Mouse (Mus musculus) liver, postnatal 0 days (tissue): ENCODE measurements around the gene Cog7. TPM values are rescaled to one million over a fixed set of nuclear protein-coding genes. Genes with fewer than 3 reads are reported as not detected.

Experiments
- ATAC-seq: fragments of 200-750 bp; cut with Nextera tagmentation; 2 replicates; pipeline ENCODE4 v1.8.0; 2017; ENCODE audit warnings: mild to moderate bottlenecking, moderate library complexity
- DNase-seq: peaks from one replicate; pipeline ENCODE4 v3.0.0-alpha.2; 2016
- H3K27ac ChIP-seq: fragments of 300-500 bp; sonication (generic); 2 replicates; pipeline ENCODE4 v1.5.1; 2014; ENCODE audit warnings: antibody characterized with exemption, moderate library complexity, mild to moderate bottlenecking, low read depth
- H3K27me3 ChIP-seq: fragments of 300-500 bp; sonication (generic); 2 replicates; pipeline ENCODE4 v1.6.1; 2014; ENCODE audit warnings: low read length, control low read depth, mixed read lengths; ENCODE audit not compliant: insufficient read depth
- H3K36me3 ChIP-seq: fragments of 300-500 bp; sonication (generic); replicated peaks from 2 replicates; pipeline ENCODE4 v1.6.1; 2014; ENCODE audit warnings: mild to moderate bottlenecking, control low read depth, low read length, moderate library complexity, mixed read lengths; ENCODE audit not compliant: insufficient read depth
- H3K4me1 ChIP-seq: fragments of 300-500 bp; sonication (generic); 2 replicates; pipeline ENCODE4 v1.6.1; 2014; ENCODE audit warnings: antibody characterized with exemption, mild to moderate bottlenecking, control low read depth; ENCODE audit not compliant: insufficient read depth
- H3K4me2 ChIP-seq: fragments of 300-500 bp; sonication (generic); 2 replicates; pipeline ENCODE4 v1.6.1; 2014; ENCODE audit warnings: low read depth, mild to moderate bottlenecking, low read length, moderate library complexity, mixed read lengths
- H3K4me3 ChIP-seq: fragments of 300-500 bp; sonication (generic); 2 replicates; pipeline ENCODE4 v1.5.1; 2014; ENCODE audit warnings: low read depth, low read length
- H3K9ac ChIP-seq: fragments of 300-500 bp; sonication (generic); replicated peaks from 2 replicates; pipeline ENCODE4 v1.6.1; 2014; ENCODE audit warnings: mild to moderate bottlenecking, moderate library complexity
- H3K9me3 ChIP-seq: fragments of 300-500 bp; sonication (generic); 2 replicates; pipeline ENCODE4 v1.6.1; 2016; ENCODE audit warnings: mild to moderate bottlenecking, control low read depth, low read length, mixed read lengths
- CTCF ChIP-seq: sonication (generic); IDR thresholded peaks from 2 replicates; pipeline ENCODE4 v1.5.1; 2016; ENCODE audit warnings: antibody characterized with exemption, low read depth
- EP300 ChIP-seq: IDR thresholded peaks from 2 replicates; pipeline ENCODE4 v1.6.1; 2016; ENCODE audit warnings: antibody characterized with exemption, low read depth, mild to moderate bottlenecking
- WGBS: fragments of 180-500 bp; shearing (Covaris S2); extraction: QIAGEN DNeasy Blood & Tissue Kit; methylation state at CpG from one replicate; pipeline ENCODE4 v1.1.7; 2014; ENCODE audit not compliant: insufficient replicate concordance; 5-methylcytosine and 5-hydroxymethylcytosine counted together
- polyA plus RNA-seq: library from polyadenylated mRNA; unstranded; fragments of >200 nt; fragmentation: Nextera tagmentation; extraction: Ambion mirVana; gene quantifications from 2 replicates; pipeline ENCODE4 v1.2.1, GENCODE M21; 2015

The Cog7 gene
- polyA plus RNA-seq, 1 experiment from 2014 or later = 5.4 TPM

GRCm38 (mm10) chr7:121864858-121865585 lies 116.5 kb downstream of the Cog7 start, which contains the start of gene Scnn1b:
TSS of gene Scnn1b (plus strand) at chr7:121865038.
- Histone ChIP-seq H3K4me1 (no peaks in the 10 kb centered on the region), H3K9me3 (no peaks in the 10 kb centered on the region), H3K27ac (no peak within 1 kb of the TSS), H3K9ac (no peak within 1 kb of the TSS), H3K36me3 (no peaks in the 10 kb centered on the region), H3K4me2 (no peak within 1 kb of the TSS), H3K4me3 (no peak within 1 kb of the TSS), H3K27me3 (peaks cover 20% of the 10 kb centered on the region; the same call in 1 of the 2 replicates)
- WGBS = 4% methylated on average over 35 of the region's 42 CpGs
- ATAC-seq = no peak
- no peak for DNase-seq
- TF ChIP-seq EP300 = no peak
- no peak for TF ChIP-seq CTCF

DNA sequence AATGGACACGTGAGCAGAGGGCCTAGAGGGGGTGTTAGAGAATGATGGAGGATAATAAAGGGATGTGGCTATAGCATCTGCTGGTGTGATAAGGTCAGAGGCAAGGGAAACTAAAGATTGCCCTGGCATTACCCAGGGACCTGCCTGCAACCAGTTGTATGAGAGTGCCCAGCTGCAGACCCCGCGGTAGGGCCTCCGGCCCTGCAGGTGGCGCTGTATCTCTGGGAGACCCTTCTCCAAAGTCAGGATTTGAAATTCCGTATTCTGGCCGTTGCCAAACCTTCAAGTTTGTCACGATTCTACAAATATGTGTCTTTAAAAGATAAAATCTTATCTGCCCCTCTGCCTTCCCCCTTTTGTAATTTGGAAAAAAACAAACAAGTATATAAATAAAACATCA lies 122.6 kb downstream of the Cog7 start:
- no peak overlapping the region for H3K27ac ChIP-seq
- 65% methylated on average over 8 of the region's 8 CpGs for WGBS
- H3K4me1 ChIP-seq = no peaks in the 10 kb centered on the region
- no peaks in the 10 kb centered on the region for H3K36me3 ChIP-seq
- no peaks in the 10 kb centered on the region for H3K27me3 ChIP-seq
- no peaks in the 10 kb centered on the region for H3K9me3 ChIP-seq
- DNase-seq (no peak), ATAC-seq (no peak)
- no peak overlapping the region for H3K4me2 ChIP-seq
- H3K9ac ChIP-seq = no peak overlapping the region
- H3K4me3 ChIP-seq = no peak overlapping the region
- TF ChIP-seq CTCF (0 out of 2 replicates have a peak, but pooled peaks have one; percentile 18), EP300 (no peak)

GRCm38 (mm10) chr7:121857177-121857884 lies 124.2 kb downstream of the Cog7 start:
- WGBS = 77% methylated on average over 11 of the region's 11 CpGs
- no peaks in the 10 kb centered on the region for H3K9me3 ChIP-seq

DNA sequence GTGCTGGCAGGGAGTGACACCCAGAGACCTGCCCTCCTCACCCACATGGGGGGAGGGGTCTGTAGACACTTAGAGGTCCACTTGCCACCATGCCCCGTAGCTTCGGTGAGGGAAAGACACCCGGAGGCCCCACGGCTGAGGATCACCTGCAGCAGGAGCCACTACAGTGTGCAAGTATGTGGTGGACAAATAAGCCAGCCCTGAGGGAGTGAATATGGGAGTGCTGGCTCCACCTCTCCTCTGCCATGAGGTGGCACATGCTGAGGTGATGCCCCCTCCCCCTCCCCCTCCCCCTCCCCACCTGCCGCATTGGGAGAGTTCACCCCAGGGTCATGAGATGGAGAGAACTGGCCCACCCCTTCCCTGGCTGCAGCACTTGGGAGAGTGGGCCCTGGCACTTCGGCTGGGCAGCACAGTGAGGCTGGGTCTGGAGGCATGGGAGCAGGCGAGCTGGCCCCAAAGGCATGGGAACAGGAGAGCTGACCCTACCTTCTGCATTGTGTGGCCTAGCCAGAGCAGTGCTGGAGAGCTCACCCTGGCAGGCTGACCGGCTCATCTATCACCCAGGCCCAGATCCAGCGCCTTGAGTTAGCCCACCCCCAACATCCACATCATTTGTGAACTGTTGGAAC lies 132.9 kb downstream of the Cog7 start:
- ATAC-seq = no peak
- Histone ChIP-seq H3K9me3 (no peaks in the 10 kb centered on the region), H3K4me1 (no peaks in the 10 kb centered on the region), H3K9ac (no peak overlapping the region), H3K4me3 (no peak overlapping the region), H3K36me3 (no peaks in the 10 kb centered on the region), H3K27me3 (no peaks in the 10 kb centered on the region), H3K4me2 (no peak overlapping the region), H3K27ac (no peak overlapping the region)
- 77% methylated on average over 8 of the region's 9 CpGs for WGBS
- no peak for TF ChIP-seq EP300
- TF ChIP-seq CTCF = no peak
- DNase-seq = no peak

More at GRCm38 (mm10) chr7:121857177-121857884, 124.2 kb downstream of the Cog7 start:
- Histone ChIP-seq H3K36me3 (no peaks in the 10 kb centered on the region), H3K27ac (no peak overlapping the region), H3K27me3 (no peaks in the 10 kb centered on the region), H3K9ac (no peak overlapping the region), H3K4me2 (no peak overlapping the region), H3K4me3 (no peak overlapping the region), H3K4me1 (no peaks in the 10 kb centered on the region)
- ATAC-seq (no peak), DNase-seq (no peak)
- no peak for TF ChIP-seq EP300
- no peak for TF ChIP-seq CTCF

GRCm38 (mm10) chr7:121845964-121846363 lies 135.5 kb downstream of the Cog7 start:
- no peak overlapping the region for H3K27ac ChIP-seq

DNA sequence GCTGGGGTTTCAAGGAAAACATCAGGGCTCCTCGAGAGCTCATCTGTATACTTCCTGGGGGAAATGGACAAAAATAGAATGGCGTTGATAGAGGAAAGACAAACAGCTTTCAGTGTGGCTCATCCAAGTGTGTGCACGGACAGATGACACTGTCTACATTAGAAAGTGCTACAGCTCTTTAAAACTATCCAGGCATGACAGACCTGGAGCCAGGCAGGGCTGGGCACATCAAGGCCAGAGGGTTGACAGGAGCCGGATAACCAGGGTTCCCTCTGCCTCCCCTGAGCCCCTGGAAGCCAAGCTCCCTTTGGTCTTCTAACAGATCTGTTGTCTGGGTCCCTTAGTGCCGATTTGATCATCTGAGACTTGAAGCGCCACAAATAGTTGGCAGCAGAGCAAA lies 139.3 kb downstream of the Cog7 start:
- ATAC-seq = no peak
- H3K9me3 ChIP-seq = no peaks in the 10 kb centered on the region
- no peaks in the 10 kb centered on the region for H3K36me3 ChIP-seq
- H3K9ac ChIP-seq = no peak overlapping the region
- 50% methylated on average over 6 of the region's 6 CpGs for WGBS
- no peak overlapping the region for H3K4me2 ChIP-seq
- H3K4me1 ChIP-seq = no peaks in the 10 kb centered on the region
- H3K27me3 ChIP-seq = no peaks in the 10 kb centered on the region
- no peak for TF ChIP-seq EP300
- TF ChIP-seq CTCF = no peak
- no peak overlapping the region for H3K4me3 ChIP-seq
- no peak overlapping the region for H3K27ac ChIP-seq
- DNase-seq = no peak

More at GRCm38 (mm10) chr7:121845964-121846363, 135.5 kb downstream of the Cog7 start:
- Histone ChIP-seq H3K4me3 (no peak overlapping the region), H3K36me3 (no peaks in the 10 kb centered on the region), H3K27me3 (no peaks in the 10 kb centered on the region), H3K9ac (no peak overlapping the region), H3K4me1 (no peaks in the 10 kb centered on the region), H3K4me2 (no peak overlapping the region), H3K9me3 (no peaks in the 10 kb centered on the region)
- ATAC-seq = no peak
- no peak for TF ChIP-seq EP300
- TF ChIP-seq CTCF = no peak
- 71% methylated on average over 6 of the region's 6 CpGs for WGBS
- no peak for DNase-seq
